Mouse (Mus musculus): Measurements from ENCODE around the gene Hs6st3. TPM values are rescaled to one million over a fixed set of nuclear protein-coding genes. Genes with fewer than 3 reads are reported as not detected.

Hs6st3 gene
- polyA plus RNA-seq, 1 experiment from 2014 or later, result 2.2 TPM

DNA sequence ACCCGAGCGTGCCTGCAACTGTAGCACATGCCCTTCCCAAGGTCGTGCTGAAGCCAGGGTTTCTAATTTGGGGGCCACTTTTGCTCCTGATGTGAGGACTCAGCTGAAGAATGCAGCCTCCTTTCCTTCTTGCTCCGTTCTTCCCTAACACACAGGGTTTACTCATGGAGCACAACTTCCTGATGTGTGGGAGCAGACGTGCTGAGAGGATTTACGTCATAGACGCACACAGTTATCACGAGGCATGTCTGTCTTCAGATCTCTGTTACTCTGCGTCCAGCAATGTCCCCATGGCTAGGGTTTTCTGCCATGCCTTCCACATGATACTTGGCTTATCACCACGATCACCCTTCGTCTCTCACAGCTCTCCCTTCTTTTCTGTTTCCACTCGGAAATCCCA, 709.4 kb downstream of the Hs6st3 start:
- Histone ChIP-seq H3K9ac (no peak overlapping the region), H3K4me2 (no peak overlapping the region), H3K27ac (no peak overlapping the region), H3K36me3 (replicated peaks) (no peaks in the 10 kb centered on the region), H3K4me1 (peaks cover 7% of the 10 kb centered on the region), H3K4me3 (no peak overlapping the region), H3K27me3 (replicated peaks) (no peaks in the 10 kb centered on the region), H3K9me3 (no peaks in the 10 kb centered on the region)
- no peak for ATAC-seq (replicated peaks)
- 81% methylated on average over 12 of the region's 12 CpGs for WGBS

DNA sequence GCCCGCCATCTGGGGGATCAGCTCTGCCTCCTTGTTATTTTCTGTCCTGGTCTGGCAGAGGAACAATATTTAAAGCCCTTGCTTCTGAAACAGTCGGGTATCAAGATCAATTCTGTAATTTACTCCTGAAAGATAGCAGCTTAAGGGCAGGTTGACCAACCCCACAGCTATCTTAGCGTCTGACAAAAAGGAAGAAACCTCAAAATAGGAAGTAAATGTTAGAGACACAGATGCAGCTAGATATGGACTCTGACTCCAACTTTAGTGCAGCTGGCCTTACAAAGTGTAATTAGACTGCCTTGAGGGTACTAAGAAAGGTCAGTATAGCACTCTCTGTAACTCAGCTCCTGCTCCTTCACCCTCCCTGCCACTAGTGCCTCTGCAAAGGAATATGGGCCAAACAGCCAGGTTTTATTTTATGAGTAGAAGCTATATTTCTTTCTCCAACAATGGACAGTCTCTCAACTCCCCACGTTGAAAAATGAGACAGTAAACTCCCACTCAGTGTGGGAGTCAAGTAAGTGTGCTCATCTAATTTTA, 710.7 kb downstream of the Hs6st3 start:
- H3K9me3 ChIP-seq, result no peaks in the 10 kb centered on the region
- WGBS, result 80% methylated on average over 4 of the region's 4 CpGs

DNA sequence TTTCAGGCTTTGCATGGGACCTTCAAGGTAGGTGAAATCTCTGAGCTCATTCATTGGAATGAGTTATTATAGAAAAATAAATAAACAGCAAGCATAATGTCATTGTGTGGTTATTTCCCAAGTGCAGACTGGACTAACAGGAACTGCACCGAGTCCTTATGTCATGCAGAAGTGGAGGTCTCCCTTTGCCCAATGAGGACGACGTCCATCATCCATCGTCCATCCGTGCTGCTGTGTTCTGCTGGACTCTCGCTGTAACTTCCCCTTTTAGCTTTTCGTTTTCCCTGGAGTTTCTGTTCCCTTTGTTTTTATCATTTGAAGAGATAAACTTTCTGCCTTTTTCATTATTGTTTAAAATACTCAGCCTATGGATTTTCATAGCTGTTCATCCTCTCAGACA, 711.2 kb downstream of the Hs6st3 start:
- WGBS, result 90% methylated on average over 7 of the region's 7 CpGs
- Histone ChIP-seq H3K4me1 (peaks cover 7% of the 10 kb centered on the region), H3K4me2 (no peak overlapping the region), H3K9me3 (no peaks in the 10 kb centered on the region), H3K36me3 (replicated peaks) (no peaks in the 10 kb centered on the region), H3K9ac (no peak overlapping the region), H3K27ac (no peak overlapping the region), H3K4me3 (no peak overlapping the region), H3K27me3 (replicated peaks) (no peaks in the 10 kb centered on the region)
- ATAC-seq (replicated peaks), result no peak

More for the DNA sequence above, 710.7 kb downstream of the Hs6st3 start:
- Histone ChIP-seq H3K27ac (no peak overlapping the region), H3K4me1 (peaks cover 7% of the 10 kb centered on the region), H3K4me3 (no peak overlapping the region), H3K4me2 (no peak overlapping the region), H3K36me3 (replicated peaks) (no peaks in the 10 kb centered on the region), H3K9ac (no peak overlapping the region), H3K27me3 (replicated peaks) (no peaks in the 10 kb centered on the region)
- no peak for ATAC-seq (replicated peaks)

- H3K4me1 ChIP-seq, result peaks cover 16% of the 10 kb centered on the region
- peak overlapping the region; percentile 13; the same call in 1 of the 2 replicates for H3K9ac ChIP-seq
- no peaks in the 10 kb centered on the region for H3K36me3 ChIP-seq (replicated peaks)
- no peaks in the 10 kb centered on the region for H3K9me3 ChIP-seq
- WGBS, result 4% methylated on average over 5 of the region's 5 CpGs
- H3K4me3 ChIP-seq, result no peak overlapping the region
- peak overlapping the region; percentile 31 for H3K4me2 ChIP-seq
- peak; percentile 45; the same call in 1 of the 2 replicates for ATAC-seq (replicated peaks)
- peak overlapping the region; percentile 16; the same call in 1 of the 2 replicates for H3K27ac ChIP-seq
- no peaks in the 10 kb centered on the region for H3K27me3 ChIP-seq (replicated peaks)
These were observed 714.0 kb downstream of the Hs6st3 start for GRCm38 (mm10) chr14:119852139-119852538.

DNA sequence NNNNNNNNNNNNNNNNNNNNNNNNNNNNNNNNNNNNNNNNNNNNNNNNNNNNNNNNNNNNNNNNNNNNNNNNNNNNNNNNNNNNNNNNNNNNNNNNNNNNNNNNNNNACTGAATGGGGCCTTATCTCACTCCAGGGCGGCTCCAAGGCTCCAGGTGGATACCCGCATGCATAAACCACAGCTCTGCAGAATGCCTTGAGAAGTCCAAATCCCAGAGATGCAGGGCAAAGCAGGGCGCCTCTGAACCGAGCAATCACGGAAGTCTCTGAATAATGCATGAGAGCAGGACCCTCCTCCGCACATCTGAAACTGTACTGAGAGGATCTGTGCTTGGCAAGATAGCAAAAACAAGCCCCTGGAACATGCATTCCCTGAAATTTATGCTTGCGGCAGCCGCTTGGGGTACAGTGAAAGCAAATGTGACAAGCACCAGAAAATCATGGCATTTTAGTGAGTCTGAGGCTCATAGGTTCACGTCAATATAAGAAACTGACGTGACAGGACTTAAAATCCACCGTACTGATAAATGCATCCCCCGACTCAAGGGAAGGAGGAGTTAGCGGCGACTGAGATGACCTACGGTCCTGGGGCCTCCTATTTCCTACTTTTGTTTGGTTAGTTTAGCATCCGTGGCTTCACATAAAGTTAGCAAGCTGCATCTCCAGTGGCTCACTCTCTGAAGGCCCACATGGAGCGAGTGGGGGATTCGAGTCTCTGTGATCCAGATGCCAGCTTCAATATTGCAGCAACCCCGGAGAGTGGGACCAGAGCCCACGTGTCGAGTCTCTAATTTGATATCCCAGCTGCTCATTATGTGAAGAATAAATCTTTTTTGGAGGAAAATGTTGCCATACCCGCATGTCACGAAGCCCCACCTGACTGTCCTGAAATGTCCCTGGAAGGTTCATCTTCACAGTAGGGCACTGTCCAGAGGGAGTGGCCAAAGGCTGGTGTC, 719.5 kb downstream of the Hs6st3 start:
- 33% methylated on average over 23 of the region's 23 CpGs for WGBS
- Histone ChIP-seq H3K4me3 (peak overlapping the region; percentile 23), H3K4me1 (peaks cover 19% of the 10 kb centered on the region), H3K36me3 (replicated peaks) (no peaks in the 10 kb centered on the region), H3K4me2 (peak overlapping the region; percentile 54), H3K27ac (peak overlapping the region; percentile 76), H3K9me3 (no peaks in the 10 kb centered on the region), H3K9ac (peak overlapping the region; percentile 1; the same call in 1 of the 2 replicates), H3K27me3 (replicated peaks) (no peaks in the 10 kb centered on the region)
- peak; percentile 95 for ATAC-seq (replicated peaks)

GRCm38 (mm10) chr14:119873617-119874016, 735.5 kb downstream of the Hs6st3 start:
- no peaks in the 10 kb centered on the region for H3K4me1 ChIP-seq
- H3K9ac ChIP-seq, result no peak overlapping the region
- no peaks in the 10 kb centered on the region for H3K36me3 ChIP-seq (replicated peaks)
- WGBS, result 84% methylated on average over 4 of the region's 4 CpGs
- no peak overlapping the region for H3K4me2 ChIP-seq
- H3K27me3 ChIP-seq (replicated peaks), result no peaks in the 10 kb centered on the region
- no peaks in the 10 kb centered on the region for H3K9me3 ChIP-seq
- no peak overlapping the region for H3K27ac ChIP-seq
- no peak overlapping the region for H3K4me3 ChIP-seq
- ATAC-seq (replicated peaks), result no peak

GRCm38 (mm10) chr14:119892922-119893321, 754.8 kb downstream of the Hs6st3 start:
- no peaks in the 10 kb centered on the region for H3K9me3 ChIP-seq
- 72% methylated on average over 8 of the region's 8 CpGs for WGBS
- H3K4me3 ChIP-seq, result no peak overlapping the region
- no peaks in the 10 kb centered on the region for H3K4me1 ChIP-seq
- H3K27me3 ChIP-seq (replicated peaks), result no peaks in the 10 kb centered on the region
- no peak overlapping the region for H3K4me2 ChIP-seq
- peak; percentile 52 for ATAC-seq (replicated peaks)
- no peak overlapping the region for H3K9ac ChIP-seq
- H3K27ac ChIP-seq, result no peak overlapping the region
- H3K36me3 ChIP-seq (replicated peaks), result no peaks in the 10 kb centered on the region

GRCm38 (mm10) chr14:119895097-119895496, 757.0 kb downstream of the Hs6st3 start:
- Histone ChIP-seq H3K9me3 (no peaks in the 10 kb centered on the region), H3K4me2 (no peak overlapping the region), H3K27ac (no peak overlapping the region), H3K4me1 (no peaks in the 10 kb centered on the region), H3K27me3 (replicated peaks) (no peaks in the 10 kb centered on the region), H3K36me3 (replicated peaks) (no peaks in the 10 kb centered on the region), H3K9ac (no peak overlapping the region), H3K4me3 (no peak overlapping the region)
- WGBS, result 92% methylated on average over 8 of the region's 8 CpGs
- ATAC-seq (replicated peaks), result no peak

GRCm38 (mm10) chr14:119895765-119896465, 757.8 kb downstream of the Hs6st3 start:
- Histone ChIP-seq H3K9ac (no peak overlapping the region), H3K4me3 (no peak overlapping the region), H3K4me1 (no peaks in the 10 kb centered on the region), H3K9me3 (no peaks in the 10 kb centered on the region), H3K27me3 (replicated peaks) (no peaks in the 10 kb centered on the region), H3K27ac (no peak overlapping the region), H3K4me2 (no peak overlapping the region), H3K36me3 (replicated peaks) (no peaks in the 10 kb centered on the region)
- ATAC-seq (replicated peaks), result no peak
- WGBS, result 56% methylated on average over 10 of the region's 10 CpGs

DNA sequence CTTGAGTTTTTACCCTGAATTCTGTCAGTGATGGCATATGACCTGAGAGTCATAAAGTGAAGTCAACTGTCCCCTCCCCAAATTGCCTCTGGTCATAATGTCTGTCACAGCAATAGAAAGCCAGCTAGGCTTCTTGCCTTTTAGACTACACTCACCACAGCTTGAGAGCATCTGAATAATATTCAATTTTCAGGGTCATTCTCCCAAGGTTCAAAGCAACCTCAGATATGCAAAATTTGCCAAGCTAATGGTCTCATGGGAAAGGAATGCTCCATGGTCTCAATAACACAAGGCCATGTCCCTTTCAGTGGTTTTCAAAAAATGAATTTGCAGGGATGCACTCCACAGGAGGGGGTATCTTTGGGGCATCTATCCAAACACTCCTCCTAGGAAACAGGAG, 764.3 kb downstream of the Hs6st3 start:
- no peak overlapping the region for H3K4me2 ChIP-seq
- no peak overlapping the region for H3K4me3 ChIP-seq
- no peaks in the 10 kb centered on the region for H3K9me3 ChIP-seq
- no peak overlapping the region for H3K9ac ChIP-seq
- no peaks in the 10 kb centered on the region for H3K4me1 ChIP-seq
- H3K27me3 ChIP-seq (replicated peaks), result no peaks in the 10 kb centered on the region
- H3K36me3 ChIP-seq (replicated peaks), result no peaks in the 10 kb centered on the region
- no peak for ATAC-seq (replicated peaks)
- no peak overlapping the region for H3K27ac ChIP-seq

GRCm38 (mm10) chr14:119908032-119908675, 770.0 kb downstream of the Hs6st3 start:
- H3K4me3 ChIP-seq, result no peak overlapping the region
- H3K4me1 ChIP-seq, result no peaks in the 10 kb centered on the region
- H3K9me3 ChIP-seq, result no peaks in the 10 kb centered on the region
- no peak for ATAC-seq (replicated peaks)
- H3K4me2 ChIP-seq, result no peak overlapping the region
- 74% methylated on average over 13 of the region's 13 CpGs for WGBS
- H3K27me3 ChIP-seq (replicated peaks), result no peaks in the 10 kb centered on the region
- no peak overlapping the region for H3K27ac ChIP-seq
- H3K9ac ChIP-seq, result no peak overlapping the region
- no peaks in the 10 kb centered on the region for H3K36me3 ChIP-seq (replicated peaks)

- H3K4me1 ChIP-seq, result no peaks in the 10 kb centered on the region
- no peak overlapping the region for H3K9ac ChIP-seq
- 65% methylated on average over 6 of the region's 6 CpGs for WGBS
- ATAC-seq (replicated peaks), result no peak
- no peaks in the 10 kb centered on the region for H3K9me3 ChIP-seq
- no peaks in the 10 kb centered on the region for H3K36me3 ChIP-seq (replicated peaks)
- H3K27ac ChIP-seq, result no peak overlapping the region
- no peaks in the 10 kb centered on the region for H3K27me3 ChIP-seq (replicated peaks)
- H3K4me2 ChIP-seq, result no peak overlapping the region
- H3K4me3 ChIP-seq, result no peak overlapping the region
These were observed 776.4 kb downstream of the Hs6st3 start for GRCm38 (mm10) chr14:119914508-119914907.

All from midbrain, embryonic 15.5 days (tissue).